Mouse (Mus musculus): Measurements from ENCODE around the gene Rtn4ip1.

DNA sequence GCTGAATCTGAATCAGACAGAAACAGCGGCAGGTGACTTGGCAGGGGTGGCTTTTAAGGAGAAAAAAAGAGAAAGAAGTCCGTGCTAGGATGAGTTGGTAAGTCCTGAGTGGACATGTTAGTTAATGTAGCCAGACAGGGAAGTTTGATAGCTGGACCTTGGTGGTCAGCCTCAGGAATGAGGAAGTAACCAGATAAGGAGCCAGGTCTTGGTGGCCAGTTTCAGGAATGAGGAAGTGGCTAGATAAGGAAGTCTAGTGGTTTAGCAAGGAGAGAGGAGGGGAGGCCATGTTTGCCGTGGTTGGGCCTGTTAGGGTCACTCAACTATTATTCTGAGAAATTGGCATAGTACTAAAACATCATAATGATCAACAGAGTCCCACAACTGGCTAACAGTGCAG is 45.3 kb upstream of the Rtn4ip1 start:
- no peak for TF ChIP-seq RAD21 (IDR thresholded peaks at IDR 0.05; ENCODE audit: low read depth, low read length)
- TF ChIP-seq CTCF (IDR thresholded peaks at IDR 0.05 in 2 of 3, conservative IDR thresholded peaks at IDR 0.05 in 1 of 3; ENCODE audit: control insufficient read depth in 1 of 3, insufficient read depth in 1 of 3, low read depth in 2 of 3, low read length in 3 of 3, poor library complexity in 1 of 3, severe bottlenecking in 1 of 3) = no peak
- no peak for TF ChIP-seq USF2 (IDR thresholded peaks at IDR 0.05; ENCODE audit: borderline replicate concordance in 1 of 2, insufficient read depth in 1 of 2, low read depth in 1 of 2, low read length in 2 of 2)
- TF ChIP-seq USF1 (IDR thresholded peaks at IDR 0.05; ENCODE audit: low read depth, low read length) = no peak
- 0 out of 2 replicates have a peak, but pooled peaks have one; percentile 28 for TF ChIP-seq CHD2 (IDR thresholded peaks at IDR 0.05; ENCODE audit: low read length)
- peak; percentile 37; the same call in 1 of the 2 replicates for TF ChIP-seq ZNF384 (IDR thresholded peaks at IDR 0.05; ENCODE audit: low read depth, low read length)
- TF ChIP-seq CHD1 (IDR thresholded peaks at IDR 0.05; ENCODE audit: low read depth, low read length) = no peak
- TF ChIP-seq SIN3A (IDR thresholded peaks at IDR 0.05; ENCODE audit: low read length) = no peak
- TF ChIP-seq POLR2AphosphoS5 (IDR thresholded peaks at IDR 0.05; ENCODE audit: borderline replicate concordance, low read depth, low read length) = no peak
